Mouse (Mus musculus) hindbrain, postnatal 0 days (tissue): ENCODE data around the gene Dus1l. TPM values are rescaled to one million over a fixed set of nuclear protein-coding genes. Genes with fewer than 3 reads are reported as not detected.

ENCODE experiments used
- ATAC-seq: fragments of 200-750 bp; cut with Nextera tagmentation; 2 replicates; pipeline ENCODE4 v1.8.0; 2017; ENCODE audit warnings: mild to moderate bottlenecking, moderate TSS enrichment, moderate library complexity
- DNase-seq: peaks from one replicate; pipeline ENCODE4 v3.0.0-alpha.2; 2015; ENCODE audit warnings: low spot score
- H3K27ac ChIP-seq: fragments of 300-500 bp; sonication (generic); 2 replicates; pipeline ENCODE4 v1.5.1; 2014; ENCODE audit warnings: mild to moderate bottlenecking
- H3K27me3 ChIP-seq: fragments of 300-500 bp; sonication (generic); 2 replicates; pipeline ENCODE4 v1.6.1; 2014; ENCODE audit warnings: low read length, mixed read lengths; ENCODE audit not compliant: insufficient read depth
- H3K36me3 ChIP-seq: fragments of 300-500 bp; sonication (generic); 2 replicates; pipeline ENCODE4 v1.6.1; 2014; ENCODE audit warnings: low read length, mixed read lengths; ENCODE audit not compliant: insufficient read depth
- H3K4me1 ChIP-seq: fragments of 300-500 bp; sonication (generic); 2 replicates; pipeline ENCODE4 v1.6.1; 2014; ENCODE audit warnings: antibody characterized with exemption, low read length, mixed read lengths; ENCODE audit not compliant: insufficient read depth
- H3K4me2 ChIP-seq: fragments of 300-500 bp; sonication (generic); 2 replicates; pipeline ENCODE4 v1.6.1; 2014; ENCODE audit warnings: low read depth, mild to moderate bottlenecking, low read length, moderate library complexity, mixed read lengths
- H3K4me3 ChIP-seq: fragments of 300-500 bp; sonication (generic); 2 replicates; pipeline ENCODE4 v1.5.1; 2014; ENCODE audit warnings: low read length
- H3K9ac ChIP-seq: fragments of 300-500 bp; sonication (generic); replicated peaks from 2 replicates; pipeline ENCODE4 v1.6.1; 2014; ENCODE audit warnings: mild to moderate bottlenecking, low read length, moderate library complexity, mixed read lengths
- H3K9me3 ChIP-seq: fragments of 300-500 bp; sonication (generic); 2 replicates; pipeline ENCODE4 v1.6.1; 2016; ENCODE audit warnings: low read length, mixed read lengths
- CTCF ChIP-seq: IDR thresholded peaks from 2 replicates; pipeline ENCODE4 v1.5.1; 2016; ENCODE audit warnings: antibody characterized with exemption, control low read depth, low read depth
- WGBS: fragments of 180-500 bp; shearing (Covaris S2); extraction: QIAGEN DNeasy Blood & Tissue Kit; methylation state at CpG from one replicate; pipeline ENCODE4 v1.1.7; 2014; 5-methylcytosine and 5-hydroxymethylcytosine counted together
- polyA plus RNA-seq: library from polyadenylated mRNA; unstranded; fragments of >200 nt; fragmentation: Nextera tagmentation; extraction: Ambion mirVana; gene quantifications from 2 replicates; pipeline ENCODE4 v1.2.1, GENCODE M21; 2015
- total RNA-seq: library from RNA; depleted of rRNA; stranded (reverse); fragments of >200 nt; gene quantifications from 2 replicates; pipeline ENCODE4 v1.2.3, GENCODE M21; 2014

Dus1l gene
- total and polyA plus RNA-seq, 2 experiments from 2014 or later: 40.4 to 48.5 TPM

- no peak for ATAC-seq
- H3K9me3 ChIP-seq: no peaks in the 10 kb centered on the region
- no peak overlapping the region for H3K27ac ChIP-seq
- H3K4me2 ChIP-seq: no peak overlapping the region
- no peaks in the 10 kb centered on the region for H3K27me3 ChIP-seq
- no peak overlapping the region for H3K9ac ChIP-seq
- no peak overlapping the region for H3K4me3 ChIP-seq
- WGBS: 93% methylated on average over 6 of the region's 6 CpGs
- DNase-seq: no peak
- peaks cover 18% of the 10 kb centered on the region for H3K4me1 ChIP-seq
- no peak for TF ChIP-seq CTCF
- H3K36me3 ChIP-seq: peaks cover 70% of the 10 kb centered on the region
Measured at GRCm38 (mm10) chr11:120819556-120819955, 23.4 kb upstream of the Dus1l start.

DNA sequence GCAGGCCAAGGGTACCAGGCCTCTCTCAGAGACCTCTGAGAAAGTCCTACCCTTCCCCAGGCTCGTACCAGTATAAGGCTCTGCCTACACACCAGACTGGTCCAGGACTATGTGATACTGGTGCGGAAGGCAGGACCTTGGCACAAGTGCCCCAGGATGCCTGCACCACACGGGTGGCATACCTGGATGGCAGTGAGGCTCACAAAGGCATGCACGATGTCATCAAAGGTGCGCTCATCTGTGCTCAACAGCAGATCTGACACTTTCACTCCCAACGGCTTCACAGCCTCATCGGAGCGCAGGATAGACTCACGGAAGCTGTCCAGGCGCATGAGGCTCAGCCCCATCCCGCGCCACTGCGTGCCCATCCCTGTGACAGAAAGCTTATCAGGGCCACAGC lies 22.0 kb upstream of the Dus1l start:
- Histone ChIP-seq H3K27me3 (no peaks in the 10 kb centered on the region), H3K4me2 (no peak overlapping the region), H3K4me3 (no peak overlapping the region), H3K9ac (no peak overlapping the region), H3K4me1 (peaks cover 18% of the 10 kb centered on the region), H3K36me3 (peaks cover 83% of the 10 kb centered on the region), H3K27ac (no peak overlapping the region), H3K9me3 (no peaks in the 10 kb centered on the region)
- DNase-seq: no peak
- TF ChIP-seq CTCF: no peak
- WGBS: 98% methylated on average over 13 of the region's 13 CpGs
- no peak for ATAC-seq

GRCm38 (mm10) chr11:120817358-120817757 lies 21.2 kb upstream of the Dus1l start:
- 96% methylated on average over 6 of the region's 6 CpGs for WGBS
- no peak overlapping the region for H3K27ac ChIP-seq
- no peak overlapping the region for H3K4me3 ChIP-seq
- no peak overlapping the region for H3K9ac ChIP-seq
- TF ChIP-seq CTCF: no peak
- H3K36me3 ChIP-seq: peaks cover 92% of the 10 kb centered on the region
- DNase-seq (no peak), ATAC-seq (no peak)
- no peaks in the 10 kb centered on the region for H3K9me3 ChIP-seq
- H3K4me2 ChIP-seq: no peak overlapping the region
- H3K4me1 ChIP-seq: peaks cover 12% of the 10 kb centered on the region
- H3K27me3 ChIP-seq: no peaks in the 10 kb centered on the region

- H3K4me3 ChIP-seq: no peak overlapping the region
- no peak for ATAC-seq
- no peak overlapping the region for H3K27ac ChIP-seq
- TF ChIP-seq CTCF: no peak
- H3K4me1 ChIP-seq: no peaks in the 10 kb centered on the region
- WGBS: 96% methylated on average over 16 of the region's 16 CpGs
- H3K27me3 ChIP-seq: no peaks in the 10 kb centered on the region
- H3K9ac ChIP-seq: no peak overlapping the region
- H3K36me3 ChIP-seq: peaks cover 100% of the 10 kb centered on the region
- H3K9me3 ChIP-seq: no peaks in the 10 kb centered on the region
- H3K4me2 ChIP-seq: no peak overlapping the region
- DNase-seq: no peak
Measured at GRCm38 (mm10) chr11:120812068-120812467, 15.9 kb upstream of the Dus1l start.

DNA sequence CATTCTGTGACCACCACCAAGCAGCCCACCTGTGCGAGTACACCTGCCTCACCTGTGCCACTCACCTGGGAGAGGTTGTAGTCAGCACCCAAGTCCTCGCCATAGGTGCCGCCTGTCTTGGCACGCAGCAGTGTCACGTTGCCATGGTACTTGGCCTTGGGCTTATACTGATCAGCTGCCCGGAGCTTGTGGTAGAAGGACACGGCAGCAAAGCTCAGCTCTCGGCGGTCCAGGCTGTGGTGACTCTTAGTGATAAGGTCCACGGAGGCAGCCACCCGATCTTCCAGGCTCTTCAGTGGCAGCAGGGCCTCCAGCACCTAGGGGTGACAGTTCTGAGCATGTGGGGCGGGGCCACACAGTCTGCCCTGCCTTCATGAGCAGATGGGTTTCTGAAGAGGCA lies 11.8 kb upstream of the Dus1l start:
- Histone ChIP-seq H3K27ac (no peak overlapping the region), H3K4me1 (no peaks in the 10 kb centered on the region), H3K4me3 (no peak overlapping the region), H3K9ac (no peak overlapping the region), H3K4me2 (no peak overlapping the region), H3K27me3 (no peaks in the 10 kb centered on the region), H3K36me3 (peaks cover 77% of the 10 kb centered on the region), H3K9me3 (no peaks in the 10 kb centered on the region)
- TF ChIP-seq CTCF: no peak
- DNase-seq: no peak
- WGBS: 92% methylated on average over 12 of the region's 12 CpGs
- no peak for ATAC-seq

GRCm38 (mm10) chr11:120805375-120806298 lies 9.4 kb upstream of the Dus1l start:
- Histone ChIP-seq H3K9ac (no peak overlapping the region), H3K4me1 (no peaks in the 10 kb centered on the region), H3K9me3 (no peaks in the 10 kb centered on the region), H3K27ac (no peak overlapping the region), H3K27me3 (no peaks in the 10 kb centered on the region), H3K4me3 (no peak overlapping the region), H3K36me3 (peaks cover 53% of the 10 kb centered on the region), H3K4me2 (no peak overlapping the region)
- no peak for TF ChIP-seq CTCF
- DNase-seq (no peak), ATAC-seq (no peak)
- WGBS: 86% methylated on average over 7 of the region's 7 CpGs

DNA sequence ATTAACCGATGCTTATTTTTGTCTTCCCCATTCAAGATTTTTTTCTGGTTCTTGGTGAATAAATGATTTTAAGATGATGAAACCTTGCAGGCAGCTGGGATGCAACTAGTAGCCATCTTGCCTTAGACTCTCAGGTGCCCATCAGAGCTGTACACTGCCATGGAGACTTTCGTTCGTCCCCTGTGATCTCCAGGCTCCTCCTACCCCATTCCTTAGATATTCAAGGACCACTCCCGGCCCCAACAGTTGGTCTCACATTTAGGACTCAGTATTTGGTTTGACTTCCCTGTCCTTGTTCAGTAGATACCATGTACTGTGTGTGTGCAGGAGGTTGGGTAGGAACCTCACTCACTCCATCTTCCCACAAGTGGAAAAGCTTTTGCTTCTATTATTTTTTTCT lies 8.6 kb upstream of the Dus1l start:
- 75% methylated on average over 4 of the region's 4 CpGs for WGBS

More for the DNA sequence above, 8.6 kb upstream of the Dus1l start:
- Histone ChIP-seq H3K36me3 (peaks cover 45% of the 10 kb centered on the region), H3K4me1 (no peaks in the 10 kb centered on the region), H3K4me3 (no peak overlapping the region), H3K9me3 (no peaks in the 10 kb centered on the region), H3K9ac (no peak overlapping the region), H3K27ac (no peak overlapping the region), H3K4me2 (no peak overlapping the region), H3K27me3 (no peaks in the 10 kb centered on the region)
- no peak for TF ChIP-seq CTCF
- DNase-seq: no peak
- ATAC-seq: no peak
